In the genomic region with DNA sequence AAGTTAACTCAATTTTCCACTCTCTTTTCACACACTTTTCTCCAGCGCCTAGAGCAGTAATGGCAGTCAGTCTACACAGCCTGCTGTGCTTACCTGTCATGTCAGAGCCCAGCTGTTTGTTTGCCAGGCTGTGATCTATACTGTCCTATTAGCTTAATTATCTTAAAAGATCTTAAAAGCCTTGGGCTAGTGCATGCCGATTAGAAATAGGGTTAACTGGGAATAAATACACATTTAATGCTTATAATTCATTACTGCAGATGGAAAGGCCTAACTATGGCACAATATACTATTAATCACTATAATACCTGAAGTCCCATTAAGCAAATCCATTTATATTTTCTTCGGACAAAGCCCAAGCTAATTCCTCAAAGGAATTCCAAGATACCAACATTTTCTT, we compare ENCODE assay signal across 13 mouse cellular contexts.
A peak's percentile ranks its signal among the peaks of the same experiment; 100 is the strongest.
DNase-seq lines count a peak whose midpoint lies in the region.
"Had no signal": no experiment of that assay in that cellular context is flagged by ENCODE, and none has a peak within 500 bp of the region (broad histone marks: within the 10 kb centered on the region; RNA-seq: fewer than 3 reads in every experiment).

No protein-coding gene starts in this region.

- peak; percentile 92 for DNase-seq in fat pad, adult 2 months (ENCODE audit: extremely low read depth, low read depth, low spot score)
- no peak for DNase-seq in kidney, adult 11 months
- DNase-seq: adrenal gland, adult 2 months; adrenal gland, adult 8-10 months; adrenal gland, postnatal 10 days; adrenal gland, postnatal 14 days; adrenal gland, postnatal 25 days; adrenal gland, postnatal 36 days; B cell, adult 2 months; cerebellum, adult 11 months; cerebellum, adult 11-12 months; cerebellum, adult 18-20 months; cerebellum, adult 2 months had no signal
